9 mouse cellular contexts compared by ENCODE assay signal in genomic region chr2:21187576-21187975, GRCm38 (mm10). TPM values are rescaled to one million over a fixed set of nuclear protein-coding genes. Genes with fewer than 3 reads are reported as not detected.
DNase-seq lines count a peak whose midpoint lies in the region; ATAC-seq and TF ChIP-seq lines count a peak whose summit lies in the region.
"Had no signal": no experiment of that assay in that cellular context is flagged by ENCODE, and none has a peak within 500 bp of the region (broad histone marks: within the 10 kb centered on the region; RNA-seq: fewer than 3 reads in every experiment).

No protein-coding gene starts in this region.

- H3K4me3 ChIP-seq in cerebellum, adult 2 months (replicated peaks; ENCODE audit: insufficient read depth, low read depth, low read length): no peak overlapping the region
- no peak overlapping the region for H3K4me3 ChIP-seq in embryonic facial prominence, embryonic 14.5 days (ENCODE audit: low read depth, low read length)
- no peak overlapping the region for H3K4me3 ChIP-seq in lung, postnatal 0 days (ENCODE audit: low read depth, low read length)
- no peak overlapping the region for H3K4me3 ChIP-seq in spleen, adult 2 months (ENCODE audit: extremely low read depth, insufficient read depth, insufficient read length)
- H3K4me3 ChIP-seq: liver, embryonic 15.5 days had no signal

- no peaks in the 10 kb centered on the region for H3K4me1 ChIP-seq in cerebellum, adult 2 months (ENCODE audit: control insufficient read depth, insufficient read depth, low read length)
- no peaks in the 10 kb centered on the region for H3K4me1 ChIP-seq in embryonic facial prominence, embryonic 14.5 days (ENCODE audit: control insufficient read depth, insufficient read depth, low read length)
- no peaks in the 10 kb centered on the region for H3K4me1 ChIP-seq in lung, postnatal 0 days (ENCODE audit: insufficient read depth, low read depth, low read length)
- no peaks in the 10 kb centered on the region for H3K4me1 ChIP-seq in spleen, adult 2 months (ENCODE audit: control insufficient read depth, insufficient read depth, insufficient read length)
- H3K4me1 ChIP-seq: liver, embryonic 15.5 days had no signal

- no peak for ATAC-seq in embryonic facial prominence, embryonic 14.5 days (ENCODE audit: low read depth)
- no peak for ATAC-seq in lung, postnatal 0 days

- H3K27me3 ChIP-seq in cerebellum, adult 2 months (ENCODE audit: control insufficient read depth, insufficient read depth, low read length): no peaks in the 10 kb centered on the region
- no peaks in the 10 kb centered on the region for H3K27me3 ChIP-seq in embryonic facial prominence, embryonic 14.5 days (replicated peaks; ENCODE audit: control insufficient read depth, insufficient read depth, low read length)
- H3K27me3 ChIP-seq in lung, postnatal 0 days (replicated peaks; ENCODE audit: insufficient read depth, low read length): no peaks in the 10 kb centered on the region
- no peaks in the 10 kb centered on the region for H3K27me3 ChIP-seq in spleen, adult 2 months (ENCODE audit: control insufficient read depth, insufficient read depth, low read length)
- H3K27me3 ChIP-seq: liver, embryonic 15.5 days had no signal

- H3K9ac ChIP-seq in embryonic facial prominence, embryonic 14.5 days (ENCODE audit: low read depth, low read length): no peak overlapping the region
- no peak overlapping the region for H3K9ac ChIP-seq in lung, postnatal 0 days (replicated peaks; ENCODE audit: low read depth)
- H3K9ac ChIP-seq: liver, embryonic 15.5 days had no signal

- peak; percentile 35 to 48 for DNase-seq in cerebellum, adult 2 months
- no peak for DNase-seq in cerebellum, adult 9-11 months
- peak; percentile 18 for DNase-seq in 3134 (ENCODE audit: extremely low read depth, insufficient read length, low spot score)
- peak; percentile 65 to 68 for DNase-seq in adrenal gland, adult 18-20 months (ENCODE audit: low spot score in 2 of 2)
- peak; percentile 33 for DNase-seq in embryonic facial prominence, embryonic 14.5 days (ENCODE audit: low spot score)
- DNase-seq in large intestine, adult 2 months (ENCODE audit: low read depth, low spot score): peak; percentile 52
- DNase-seq in lung, postnatal 0 days (ENCODE audit: low spot score): peak; percentile 63
- DNase-seq in spleen, adult 2 months (ENCODE audit: low read depth in 1 of 2, low spot score in 2 of 2): peak; percentile 36 to 53

- TF ChIP-seq EP300 in lung, postnatal 0 days (IDR thresholded peaks at IDR 0.05): no peak

- H3K9me3 ChIP-seq in embryonic facial prominence, embryonic 14.5 days (ENCODE audit: control insufficient read depth, low read length): no peaks in the 10 kb centered on the region
- no peaks in the 10 kb centered on the region for H3K9me3 ChIP-seq in lung, postnatal 0 days (ENCODE audit: low read length)
- H3K9me3 ChIP-seq: liver, embryonic 15.5 days had no signal

- H3K4me2 ChIP-seq in embryonic facial prominence, embryonic 14.5 days (ENCODE audit: low read depth, low read length): no peak overlapping the region
- H3K4me2 ChIP-seq in lung, postnatal 0 days (replicated peaks; ENCODE audit: low read depth, low read length): no peak overlapping the region
- H3K4me2 ChIP-seq: liver, embryonic 15.5 days had no signal

- TF ChIP-seq CTCF in cerebellum, adult 2 months (IDR thresholded peaks at IDR 0.05; ENCODE audit: borderline replicate concordance, insufficient read depth, low read depth, low read length): peak; percentile 61; the same call in 1 of the 2 replicates
- peak; percentile 85 for TF ChIP-seq CTCF in lung, postnatal 0 days (IDR thresholded peaks at IDR 0.05)
- TF ChIP-seq CTCF in spleen, adult 2 months (IDR thresholded peaks at IDR 0.05; ENCODE audit: extremely low read depth, insufficient read depth, insufficient read length, insufficient replicate concordance): peak; percentile 56; the same call in 1 of the 2 replicates

- H3K27ac ChIP-seq in cerebellum, adult 2 months (ENCODE audit: insufficient read depth, low read length): no peak overlapping the region
- no peak overlapping the region for H3K27ac ChIP-seq in embryonic facial prominence, embryonic 14.5 days (replicated peaks; ENCODE audit: low read depth, low read length)
- H3K27ac ChIP-seq in lung, postnatal 0 days (ENCODE audit: low read length): no peak overlapping the region
- H3K27ac ChIP-seq in spleen, adult 2 months (ENCODE audit: insufficient read depth, low read length): no peak overlapping the region
- H3K27ac ChIP-seq: liver, embryonic 15.5 days had no signal

- no peaks in the 10 kb centered on the region for H3K36me3 ChIP-seq in embryonic facial prominence, embryonic 14.5 days (ENCODE audit: control insufficient read depth, insufficient read depth, low read length)
- no peaks in the 10 kb centered on the region for H3K36me3 ChIP-seq in lung, postnatal 0 days (ENCODE audit: insufficient read depth, low read length)
- H3K36me3 ChIP-seq in spleen, adult 2 months (ENCODE audit: control insufficient read depth, insufficient read depth, low read length): no peaks in the 10 kb centered on the region
- H3K36me3 ChIP-seq: liver, embryonic 15.5 days had no signal

- WGBS in cerebellum, adult 2 months: 54% methylated on average over 7 of the region's 7 CpGs
- 48% methylated on average over 7 of the region's 7 CpGs for WGBS in embryonic facial prominence, embryonic 14.5 days
- 29% methylated on average over 7 of the region's 7 CpGs for WGBS in large intestine, adult 2 months
- 36% methylated on average over 7 of the region's 7 CpGs for WGBS in lung, postnatal 0 days
- WGBS in spleen, adult 2 months: 48% methylated on average over 7 of the region's 7 CpGs

- TF ChIP-seq POLR2A in cerebellum, adult 2 months (IDR thresholded peaks at IDR 0.05; ENCODE audit: borderline replicate concordance, insufficient read depth, low read length): no peak
- no peak for TF ChIP-seq POLR2A in spleen, adult 2 months (IDR thresholded peaks at IDR 0.05; ENCODE audit: low read depth, low read length)

RNA-seq across cellular contexts. Expression of gene Enkur, which starts 17.6 kb away (rescaled TPM):
- 1.0 and 1.9 TPM in 2 replicates for polyA plus RNA-seq in cerebellum, adult 2 months (2012; rRNA removed)
- total RNA-seq in adrenal gland, adult 18-20 months (2021): under 1 TPM; 0.43 to 0.99 TPM
- 1.9 and 3.3 TPM in 2 replicates for polyA plus RNA-seq in embryonic facial prominence, embryonic 14.5 days (2014; fragmentation: Nextera tagmentation; extraction: Ambion mirVana)
- polyA plus RNA-seq in large intestine, adult 2 months (2012; rRNA removed): 0.20 and 0.21 TPM in 2 replicates
- polyA plus RNA-seq in lung, postnatal 0 days (2015; fragmentation: Nextera tagmentation; extraction: Ambion mirVana): 10.2 and 12.5 TPM in 2 replicates
- not detected in 2 replicates for polyA plus RNA-seq in spleen, adult 2 months (2012; rRNA removed)
- polyA plus RNA-seq: liver, embryonic 15.5 days had no signal

RNA-seq across cellular contexts. Expression of gene Thnsl1, which starts 17.9 kb away (rescaled TPM):
- polyA plus RNA-seq in cerebellum, adult 2 months (2012; rRNA removed): 11.0 and 11.5 TPM in 2 replicates
- 1 to 10 TPM; 5.6 to 6.2 TPM for total RNA-seq in adrenal gland, adult 18-20 months (2021)
- 7.4 and 8.0 TPM in 2 replicates for polyA plus RNA-seq in embryonic facial prominence, embryonic 14.5 days (2014; fragmentation: Nextera tagmentation; extraction: Ambion mirVana)
- polyA plus RNA-seq in large intestine, adult 2 months (2012; rRNA removed): 2.7 and 3.6 TPM in 2 replicates
- polyA plus RNA-seq in lung, postnatal 0 days (2015; fragmentation: Nextera tagmentation; extraction: Ambion mirVana): 3.8 and 5.7 TPM in 2 replicates
- polyA plus RNA-seq in spleen, adult 2 months (2012; rRNA removed): 0.85 and 1.2 TPM in 2 replicates
